Mouse (Mus musculus) liver, adult 2 months (tissue): ENCODE results near the gene Cnp.

Experiments used
- CTCF ChIP-seq: fragments of 200-500 bp; IDR thresholded peaks from 2 replicates; pipeline ENCODE4 v1.5.1; 2011; ENCODE audit warnings: low read depth, low read length, control low read depth
- POLR2A ChIP-seq: fragments of 200-500 bp; IDR thresholded peaks from 2 replicates; pipeline ENCODE4 v1.6.1; 2011; ENCODE audit warnings: low read length, control low read depth; ENCODE audit not compliant: insufficient read depth; ENCODE audit errors: extremely low read depth

GRCm38 (mm10) chr11:100555583-100555982 lies 19.1 kb upstream of the Cnp start:
- no peak for TF ChIP-seq POLR2A
- TF ChIP-seq CTCF: peak; percentile 52
